Comparison of ENCODE assay signal across 16 mouse cellular contexts in genomic region chr2:131514055-131514621, GRCm38 (mm10). TPM values are rescaled to one million over a fixed set of nuclear protein-coding genes. Genes with fewer than 3 reads are reported as not detected.
DNase-seq lines count a peak whose midpoint lies in the region; ATAC-seq and TF ChIP-seq lines count a peak whose summit lies in the region.
"Had no signal": no experiment of that assay in that cellular context is flagged by ENCODE, and none has a peak within 500 bp of the region (broad histone marks: within the 10 kb centered on the region; RNA-seq: fewer than 3 reads in every experiment).

No protein-coding gene starts in this region.

- peaks cover 5% of the 10 kb centered on the region; the same call in 1 of the 2 replicates for H3K36me3 ChIP-seq in forebrain, postnatal 0 days (ENCODE audit: insufficient read depth)
- H3K36me3 ChIP-seq in forebrain, embryonic 11.5 days (ENCODE audit: control insufficient read depth, insufficient read depth, low read length) = no peaks in the 10 kb centered on the region
- H3K36me3 ChIP-seq in MEL (ENCODE audit: control insufficient read depth in 1 of 2, insufficient read depth in 2 of 2, low read length in 2 of 2) = 0 out of 4 replicates have a peak, but pooled peaks cover 0 to 2% of the 10 kb centered on the region in 2 experiments
- peaks cover 62% of the 10 kb centered on the region for H3K36me3 ChIP-seq in liver, embryonic 12.5 days

- no peak for TF ChIP-seq RAD21 in MEL (IDR thresholded peaks at IDR 0.05; ENCODE audit: low read depth, low read length)

- 78% methylated on average over 4 of the region's 4 CpGs for WGBS in forebrain, postnatal 0 days
- WGBS in forebrain, embryonic 11.5 days = 83% methylated on average over 4 of the region's 4 CpGs
- WGBS in liver, embryonic 12.5 days (ENCODE audit: insufficient replicate concordance) = 54% methylated on average over 4 of the region's 4 CpGs

- ATAC-seq in forebrain, postnatal 0 days = peak; percentile 32
- no peak for ATAC-seq in forebrain, embryonic 11.5 days (replicated peaks; ENCODE audit: low FRiP score)
- 0 out of 2 replicates have a peak, but pooled peaks have one; percentile 3 for ATAC-seq in liver, embryonic 12.5 days

- no peak for TF ChIP-seq EP300 in MEL (IDR thresholded peaks at IDR 0.05; ENCODE audit: low read depth in 1 of 2, low read length in 2 of 2)

- H3K4me2 ChIP-seq in forebrain, postnatal 0 days (ENCODE audit: low read depth) = no peak overlapping the region
- no peak overlapping the region for H3K4me2 ChIP-seq in forebrain, embryonic 11.5 days (ENCODE audit: low read depth, low read length, severe bottlenecking)
- H3K4me2 ChIP-seq in liver, embryonic 12.5 days = peak overlapping the region; percentile 15; the same call in 1 of the 2 replicates
- H3K4me2 ChIP-seq: hindbrain, embryonic 13.5 days; limb, embryonic 12.5 days had no signal

- no peak overlapping the region for H3K9ac ChIP-seq in forebrain, postnatal 0 days
- H3K9ac ChIP-seq in forebrain, embryonic 11.5 days (ENCODE audit: low read length) = no peak overlapping the region
- no peak overlapping the region for H3K9ac ChIP-seq in MEL (ENCODE audit: control insufficient read depth, low read depth, low read length, poor library complexity, severe bottlenecking)
- H3K9ac ChIP-seq in liver, embryonic 12.5 days = peak overlapping the region; percentile 1; the same call in 1 of the 2 replicates
- H3K9ac ChIP-seq: hindbrain, embryonic 13.5 days; limb, embryonic 12.5 days had no signal

- no peak for TF ChIP-seq POLR2A in MEL (IDR thresholded peaks at IDR 0.05; ENCODE audit: control insufficient read depth in 1 of 2, insufficient read depth in 1 of 2, low read depth in 1 of 2, low read length in 2 of 2, poor library complexity in 1 of 2)

- H3K27ac ChIP-seq in forebrain, postnatal 0 days (ENCODE audit: low read depth, low read length) = no peak overlapping the region
- no peak overlapping the region for H3K27ac ChIP-seq in forebrain, embryonic 11.5 days (ENCODE audit: low read depth, low read length)
- peak overlapping the region; percentile 46; the same call in 1 of the 2 replicates for H3K27ac ChIP-seq in layer of hippocampus, adult 2 months
- no peak overlapping the region for H3K27ac ChIP-seq in MEL (ENCODE audit: control insufficient read depth, low read depth, low read length)
- peak overlapping the region; percentile 45; the same call in 1 of the 2 replicates for H3K27ac ChIP-seq in liver, embryonic 12.5 days
- H3K27ac ChIP-seq: hindbrain, embryonic 13.5 days; kidney, postnatal 0 days; limb, embryonic 12.5 days had no signal

- TF ChIP-seq CTCF in forebrain, postnatal 0 days (IDR thresholded peaks at IDR 0.05; ENCODE audit: low read depth) = peak; percentile 24; the same call in 1 of the 2 replicates
- peak; percentile 56 for TF ChIP-seq CTCF in layer of hippocampus, adult 2 months (conservative IDR thresholded peaks at IDR 0.05)
- 0 out of 6 replicates have a peak, but pooled peaks of 1 of the 3 experiments have one; percentile 9 for TF ChIP-seq CTCF in MEL (IDR thresholded peaks at IDR 0.05 in 2 of 3, conservative IDR thresholded peaks at IDR 0.05 in 1 of 3; ENCODE audit: control insufficient read depth in 1 of 3, insufficient read depth in 1 of 3, low read depth in 2 of 3, low read length in 3 of 3, poor library complexity in 1 of 3, severe bottlenecking in 1 of 3)

- H3K27me3 ChIP-seq in forebrain, postnatal 0 days (ENCODE audit: insufficient read depth, low read length) = no peaks in the 10 kb centered on the region
- no peaks in the 10 kb centered on the region for H3K27me3 ChIP-seq in forebrain, embryonic 11.5 days (ENCODE audit: control insufficient read depth, insufficient read depth, low read length)
- no peaks in the 10 kb centered on the region for H3K27me3 ChIP-seq in MEL (ENCODE audit: control insufficient read depth in 1 of 2, insufficient read depth in 2 of 2, low read length in 2 of 2)
- H3K27me3 ChIP-seq in liver, embryonic 12.5 days (replicated peaks) = 0 out of 2 replicates have a peak, but pooled peaks cover 5% of the 10 kb centered on the region
- H3K27me3 ChIP-seq: hindbrain, embryonic 13.5 days; limb, embryonic 12.5 days had no signal

- no peak for DNase-seq in forebrain, postnatal 0 days
- no peak for DNase-seq in forebrain, embryonic 11.5 days (ENCODE audit: low spot score)
- no peak for DNase-seq in layer of hippocampus, adult 2 months (ENCODE audit: low spot score in 2 of 2)
- DNase-seq in layer of hippocampus, postnatal 25 days (ENCODE audit: extremely low spot score in 1 of 2, low spot score in 1 of 2) = no peak
- peak; percentile 38 for DNase-seq in MEL (ENCODE audit: low read depth, low spot score)
- no peak for DNase-seq in thymus, postnatal 10 days (ENCODE audit: low spot score in 2 of 2)
- DNase-seq in spleen, postnatal 4 days (ENCODE audit: low spot score in 2 of 2) = no peak
- DNase-seq: B cell, adult 2 months; cerebellum, adult 9-10 months; gastrocnemius, postnatal 14 days; lung, postnatal 14 days; thymus, postnatal 25 days had no signal

- no peaks in the 10 kb centered on the region for H3K9me3 ChIP-seq in forebrain, postnatal 0 days (ENCODE audit: low read length)
- H3K9me3 ChIP-seq in forebrain, embryonic 11.5 days (ENCODE audit: control insufficient read depth, low read length) = no peaks in the 10 kb centered on the region
- no peaks in the 10 kb centered on the region for H3K9me3 ChIP-seq in MEL (replicated peaks; ENCODE audit: insufficient read depth, low read length)
- no peaks in the 10 kb centered on the region for H3K9me3 ChIP-seq in liver, embryonic 12.5 days (replicated peaks)
- H3K9me3 ChIP-seq: hindbrain, embryonic 13.5 days; limb, embryonic 12.5 days had no signal

- no peaks in the 10 kb centered on the region for H3K79me2 ChIP-seq in MEL (ENCODE audit: control insufficient read depth, insufficient read depth, low read length, poor library complexity)

- H3K4me1 ChIP-seq in forebrain, postnatal 0 days (ENCODE audit: insufficient read depth) = 0 out of 2 replicates have a peak, but pooled peaks cover 9% of the 10 kb centered on the region
- peaks cover 5% of the 10 kb centered on the region; the same call in 1 of the 2 replicates for H3K4me1 ChIP-seq in forebrain, embryonic 11.5 days (replicated peaks; ENCODE audit: control insufficient read depth, insufficient read depth, low read length)
- peaks cover 0 to 9% of the 10 kb centered on the region in 2 experiments; a peak in 1 of 4 replicates for H3K4me1 ChIP-seq in MEL (ENCODE audit: control insufficient read depth in 1 of 2, insufficient read depth in 2 of 2, low read length in 2 of 2)
- peaks cover 70% of the 10 kb centered on the region for H3K4me1 ChIP-seq in liver, embryonic 12.5 days

- H3K4me3 ChIP-seq in forebrain, postnatal 0 days (ENCODE audit: low read depth, low read length) = no peak overlapping the region
- H3K4me3 ChIP-seq in forebrain, embryonic 11.5 days (ENCODE audit: low read depth, low read length) = no peak overlapping the region
- H3K4me3 ChIP-seq in layer of hippocampus, adult 2 months = no peak overlapping the region
- H3K4me3 ChIP-seq in MEL (ENCODE audit: control insufficient read depth in 1 of 2, insufficient read depth in 1 of 2, low read depth in 2 of 2, low read length in 2 of 2) = no peak overlapping the region
- H3K4me3 ChIP-seq in liver, embryonic 12.5 days = no peak overlapping the region
- H3K4me3 ChIP-seq: hindbrain, embryonic 13.5 days; limb, embryonic 12.5 days had no signal

TF ChIP-seq in MEL, 35 proteins besides CTCF, POLR2A, EP300 and RAD21:
- TF ChIP-seq MEF2A (IDR thresholded peaks at IDR 0.05; ENCODE audit: extremely low read depth, insufficient replicate concordance, low read depth, low read length, poor library complexity, severe bottlenecking) (peak; percentile 88; the same call in 1 of the 2 replicates), TCF12 (IDR thresholded peaks at IDR 0.05; ENCODE audit: low read depth, low read length) (no peak), TBP (IDR thresholded peaks at IDR 0.05; ENCODE audit: low read depth, low read length) (no peak), POLR2AphosphoS2 (IDR thresholded peaks at IDR 0.05; ENCODE audit: low read length) (no peak), E2F4 (IDR thresholded peaks at IDR 0.05; ENCODE audit: borderline replicate concordance, low read depth, low read length) (no peak), GATA1 (IDR thresholded peaks at IDR 0.05; ENCODE audit: low read depth, low read length) (peak; percentile 44), JUND (IDR thresholded peaks at IDR 0.05; ENCODE audit: low read depth, low read length) (no peak)

RNA-seq across cellular contexts. Expression of gene Smox, which starts 22.8 kb away (rescaled TPM):
- total RNA-seq in forebrain, postnatal 0 days (2014; rRNA removed) = 61.0 and 67.9 TPM in 2 replicates
- 47.2 and 55.4 TPM in 2 replicates for polyA plus RNA-seq in forebrain, postnatal 0 days (2015; fragmentation: Nextera tagmentation; extraction: Ambion mirVana)
- 33.2 and 34.6 TPM in 2 replicates for polyA plus RNA-seq in forebrain, embryonic 11.5 days (2014; fragmentation: Nextera tagmentation; extraction: Ambion mirVana)
- 10 to 100 TPM; 84.5 to 85.8 TPM for total RNA-seq in layer of hippocampus, adult 2 months (2021)
- 10 to 100 TPM; 72.8 to 83.7 TPM for total RNA-seq in layer of hippocampus, postnatal 25 days (2021)
- total RNA-seq in MEL (2012; rRNA removed) = 1.9 and 2.2 TPM in 2 replicates
- 1 to 10 TPM in 1 of 2 experiments, not detected in 1; 5.5 TPM for polyA plus RNA-seq in MEL (2012; ENCODE audit: insufficient read depth in 1 of 2, insufficient read length in 2 of 2, low read depth in 1 of 2, low replicate concordance in 2 of 2, missing spikeins in 1 of 2)
- 105 and 116 TPM in 2 replicates for polyA plus RNA-seq in liver, embryonic 12.5 days (2016; fragmentation: Nextera tagmentation; extraction: Ambion mirVana)

RNA-seq across cellular contexts. Expression of gene Adra1d, which starts 47.9 kb away (rescaled TPM):
- total RNA-seq in forebrain, postnatal 0 days (2014; rRNA removed) = 0.10 and 0.38 TPM in 2 replicates
- polyA plus RNA-seq in forebrain, postnatal 0 days (2015; fragmentation: Nextera tagmentation; extraction: Ambion mirVana) = 0.26 and 0.67 TPM in 2 replicates
- polyA plus RNA-seq in forebrain, embryonic 11.5 days (2014; fragmentation: Nextera tagmentation; extraction: Ambion mirVana) = not detected in 2 replicates
- total RNA-seq in layer of hippocampus, adult 2 months (2021) = 10 to 100 TPM; 89.5 to 98.6 TPM
- total RNA-seq in layer of hippocampus, postnatal 25 days (2021) = 10 to 100 TPM; 91.6 to 98.9 TPM
- total RNA-seq in MEL (2012; rRNA removed) = not detected in 2 replicates
- polyA plus RNA-seq in MEL (2012; ENCODE audit: insufficient read depth in 1 of 2, insufficient read length in 2 of 2, low read depth in 1 of 2, low replicate concordance in 2 of 2, missing spikeins in 1 of 2) = not detected
- polyA plus RNA-seq in liver, embryonic 12.5 days (2016; fragmentation: Nextera tagmentation; extraction: Ambion mirVana) = 1.3 and 1.4 TPM in 2 replicates
- polyA plus RNA-seq: limb, embryonic 12.5 days had no signal

Comparison
In these comparisons a context has a peak if more than half of its experiments do, and no peak if none do; other contexts are left out.
1. H3K27ac ChIP-seq: peak in layer of hippocampus, adult 2 months (single experiment) and liver, embryonic 12.5 days (single experiment); none in forebrain, postnatal 0 days (single experiment), forebrain, embryonic 11.5 days (single experiment) and MEL (single experiment).
2. RNA of gene Smox, which starts 22.8 kb away (total RNA-seq): 84.5 to 85.8 TPM in layer of hippocampus, adult 2 months, 72.8 to 83.7 TPM in layer of hippocampus, postnatal 25 days and 61.0 to 67.9 TPM in forebrain, postnatal 0 days; 1.9 to 2.2 TPM in MEL; every median in the first group is over 10 times any median in the second.
3. RNA of gene Adra1d, which starts 47.9 kb away (total RNA-seq): 91.6 to 98.9 TPM in layer of hippocampus, postnatal 25 days and 89.5 to 98.6 TPM in layer of hippocampus, adult 2 months; 0.10 to 0.38 TPM in forebrain, postnatal 0 days and not detected in MEL; every median in the first group is over 10 times any median in the second.